Mouse (Mus musculus) large intestine, adult 2 months (tissue): ENCODE measurements around the gene 4930595D18Rik. TPM values are rescaled to one million over a fixed set of nuclear protein-coding genes. Genes with fewer than 3 reads are reported as not detected.

Experiments
- DNase-seq: peaks from one replicate; pipeline ENCODE4 v3.0.0-alpha.2; 2012; ENCODE audit warnings: low read depth, low spot score
- WGBS: fragments of 180-500 bp; shearing (Covaris S2); methylation state at CpG from one replicate; pipeline ENCODE4 v1.1.7; 2018; 5-methylcytosine and 5-hydroxymethylcytosine counted together
- polyA plus RNA-seq: library from polyadenylated mRNA; depleted of rRNA; stranded (reverse); fragments of >200 nt; gene quantifications from 2 replicates; pipeline ENCODE4 v1.2.3, GENCODE M21; 2012; rRNA removed

Gene 4930595D18Rik
- not detected in 2 replicates for polyA plus RNA-seq

- no peak for DNase-seq
- 73% methylated on average over 5 of the region's 5 CpGs for WGBS
Measured at GRCm38 (mm10) chr12:111184476-111184875, at the start of gene 4930595D18Rik. 4930595D18Rik (minus strand) TSS chr12:111184491.

- peak; percentile 16 for DNase-seq
- 73% methylated on average over 4 of the region's 4 CpGs for WGBS
Measured at GRCm38 (mm10) chr12:111233798-111234197, 49.5 kb upstream of the 4930595D18Rik start.

GRCm38 (mm10) chr12:111230793-111231192 is 46.5 kb upstream of the 4930595D18Rik start:
- no peak for DNase-seq
- 89% methylated on average over 2 of the region's 2 CpGs for WGBS

DNA sequence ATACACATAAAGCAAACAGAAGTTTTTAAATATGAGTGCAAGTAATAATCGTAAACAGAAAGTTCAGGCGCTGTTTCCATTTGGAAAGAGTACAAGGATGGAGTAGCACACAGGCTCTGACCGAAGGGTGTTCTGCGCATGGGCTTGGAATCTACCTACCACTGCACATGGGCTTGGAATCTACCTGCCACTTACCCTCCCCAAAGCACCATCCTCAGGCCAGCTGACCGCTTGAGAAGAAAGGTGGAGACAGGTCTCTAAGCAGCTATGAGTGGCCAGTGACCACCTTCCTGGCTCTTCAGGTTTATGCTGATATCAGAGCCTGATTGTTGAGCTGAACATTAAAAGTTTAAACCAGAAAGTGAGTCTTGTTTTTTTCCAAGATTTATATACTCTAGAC is 44.2 kb upstream of the 4930595D18Rik start:
- 91% methylated on average over 5 of the region's 5 CpGs for WGBS

DNA sequence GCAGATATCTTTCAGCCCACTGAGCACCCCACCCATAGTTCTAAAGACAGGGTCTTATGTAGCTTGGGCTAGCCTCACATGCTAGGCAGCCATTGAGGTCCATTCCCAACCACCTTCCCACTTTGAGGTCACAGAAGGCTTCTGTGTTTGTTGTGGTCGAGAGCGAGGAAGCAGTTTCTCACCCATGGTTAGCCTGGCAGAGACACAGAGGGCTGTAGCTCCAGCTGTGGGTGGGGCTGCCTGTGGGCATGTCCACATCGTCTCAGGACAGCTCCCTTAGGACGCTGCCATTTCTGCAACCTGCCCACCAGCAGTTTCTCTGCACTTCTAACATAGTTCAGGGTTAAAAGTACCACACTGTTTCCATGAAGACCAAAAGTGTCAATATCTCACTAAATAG is 43.1 kb upstream of the 4930595D18Rik start:
- 67% methylated on average over 4 of the region's 4 CpGs for WGBS
- no peak for DNase-seq

More for the DNA sequence above, 44.2 kb upstream of the 4930595D18Rik start:
- DNase-seq = no peak

DNA sequence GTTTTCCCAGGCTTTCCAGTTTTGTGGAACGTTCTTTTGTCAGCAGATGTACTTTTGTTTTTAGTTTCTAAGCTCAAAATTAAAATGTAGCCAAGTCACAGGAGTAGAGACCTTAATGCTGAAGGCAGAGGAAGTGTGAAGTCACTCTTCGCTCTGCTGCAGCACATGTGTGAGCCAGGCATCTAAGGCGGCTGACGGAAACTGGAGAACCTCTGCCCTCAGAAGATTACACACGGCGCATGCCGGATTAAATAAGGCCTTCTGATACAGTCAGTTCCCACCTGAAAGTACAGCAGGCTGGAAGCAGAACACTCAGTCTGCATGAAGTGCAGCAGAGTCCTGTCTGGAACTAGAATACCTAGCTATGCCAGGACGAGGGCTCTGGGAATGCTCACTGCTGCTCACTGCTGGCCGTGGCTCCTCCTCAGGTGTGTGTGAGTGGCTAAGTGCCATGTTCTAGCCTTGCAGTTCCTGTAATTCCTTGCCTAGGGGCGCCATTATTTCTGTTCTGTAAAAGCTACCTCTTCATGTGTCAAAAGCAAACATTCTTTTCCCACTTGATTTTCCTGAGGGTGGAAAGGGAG is 41.0 kb upstream of the 4930595D18Rik start:
- DNase-seq = no peak
- 74% methylated on average over 10 of the region's 10 CpGs for WGBS

DNA sequence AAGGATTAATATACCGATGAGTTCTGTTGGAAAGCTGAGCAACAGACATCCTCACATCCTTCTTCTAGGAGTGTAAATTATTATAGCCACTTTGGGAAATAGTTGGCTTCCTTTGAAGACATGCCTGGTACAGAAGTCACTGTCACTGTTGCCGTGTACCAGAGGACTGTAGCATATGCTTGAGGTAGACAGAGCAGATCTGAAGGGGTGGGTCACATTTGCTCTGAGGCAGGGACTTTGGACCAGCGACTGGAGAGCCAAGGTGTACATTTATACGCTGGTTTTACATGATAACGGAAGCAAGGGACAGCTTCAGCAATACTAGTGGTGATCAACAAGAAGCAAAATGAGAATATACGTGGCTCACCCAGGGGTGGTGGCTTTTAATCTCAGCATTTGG is 34.6 kb upstream of the 4930595D18Rik start:
- WGBS = 73% methylated on average over 6 of the region's 6 CpGs

GRCm38 (mm10) chr12:111211729-111212128 is 27.4 kb upstream of the 4930595D18Rik start:
- WGBS = 79% methylated on average over 5 of the region's 5 CpGs
- no peak for DNase-seq

More for the DNA sequence above, 34.6 kb upstream of the 4930595D18Rik start:
- DNase-seq = no peak

- 86% methylated on average over 3 of the region's 3 CpGs for WGBS
- DNase-seq = no peak
Measured at GRCm38 (mm10) chr12:111207641-111208040, 23.4 kb upstream of the 4930595D18Rik start.

DNA sequence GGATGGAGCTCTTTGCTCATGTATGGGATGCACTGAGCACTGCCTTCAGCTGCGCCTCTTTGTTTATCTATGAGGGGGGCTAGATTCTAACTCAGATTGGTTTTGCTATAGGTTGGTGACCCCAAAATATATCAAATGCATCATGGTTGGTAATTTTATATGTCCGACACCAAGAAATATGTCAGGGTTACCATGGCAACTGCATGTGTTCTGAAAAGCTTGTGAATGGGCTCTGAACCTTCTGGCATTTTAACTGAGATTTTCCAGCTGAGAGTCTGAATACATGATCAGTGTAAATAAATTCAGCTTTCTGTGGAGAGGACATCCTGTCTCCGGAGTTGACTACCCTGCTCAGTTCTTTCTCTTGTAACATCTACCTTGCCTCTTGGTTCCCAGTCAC is 19.7 kb upstream of the 4930595D18Rik start:
- DNase-seq = no peak
- 84% methylated on average over 3 of the region's 3 CpGs for WGBS

DNA sequence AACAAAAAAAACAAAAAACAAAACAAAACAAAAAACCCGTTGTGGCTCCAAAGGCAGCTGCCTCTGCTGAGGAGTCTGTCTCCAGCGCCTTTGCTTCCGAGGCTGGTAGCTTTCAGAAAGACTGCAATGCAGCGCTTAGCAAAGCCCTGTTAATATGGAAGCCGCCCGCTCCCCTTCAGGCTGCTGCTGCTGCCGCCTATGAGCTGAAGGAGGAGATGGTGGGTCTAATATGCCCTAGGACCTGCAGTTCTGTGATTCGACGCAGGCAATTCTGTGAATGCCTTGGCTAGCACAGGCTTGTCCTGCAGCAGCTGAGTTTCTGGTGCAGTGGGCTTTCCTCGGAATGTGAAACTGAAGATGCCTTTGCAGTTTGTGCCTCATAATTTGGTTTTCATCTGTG is 18.8 kb upstream of the 4930595D18Rik start:
- WGBS = 87% methylated on average over 10 of the region's 10 CpGs
- DNase-seq = no peak

DNA sequence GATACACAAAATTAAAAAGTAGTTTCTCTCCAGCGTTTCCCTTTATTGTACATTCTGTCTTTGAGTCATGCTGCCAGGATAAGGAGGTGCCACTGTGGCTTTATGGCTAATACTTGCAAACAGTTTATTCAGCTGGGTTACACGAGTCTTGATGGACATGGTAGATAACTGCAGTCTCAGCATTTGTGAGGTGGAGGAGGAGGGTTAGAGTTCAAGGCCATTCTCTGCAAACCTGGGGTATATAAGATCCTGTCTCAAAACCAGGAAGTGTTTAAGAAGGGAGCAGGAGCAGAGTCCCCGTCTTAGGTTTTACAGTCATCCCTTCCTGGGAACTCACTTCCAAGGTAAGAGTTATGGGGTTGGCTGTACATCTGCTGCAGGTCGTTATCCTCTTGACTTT is 12.3 kb upstream of the 4930595D18Rik start:
- 35% methylated on average over 4 of the region's 4 CpGs for WGBS
- DNase-seq = no peak

GRCm38 (mm10) chr12:111193331-111193730 is 9.0 kb upstream of the 4930595D18Rik start:
- WGBS = 73% methylated on average over 9 of the region's 9 CpGs
- no peak for DNase-seq

GRCm38 (mm10) chr12:111192777-111193176 is 8.5 kb upstream of the 4930595D18Rik start:
- WGBS = 71% methylated on average over 6 of the region's 6 CpGs
- DNase-seq = no peak

DNA sequence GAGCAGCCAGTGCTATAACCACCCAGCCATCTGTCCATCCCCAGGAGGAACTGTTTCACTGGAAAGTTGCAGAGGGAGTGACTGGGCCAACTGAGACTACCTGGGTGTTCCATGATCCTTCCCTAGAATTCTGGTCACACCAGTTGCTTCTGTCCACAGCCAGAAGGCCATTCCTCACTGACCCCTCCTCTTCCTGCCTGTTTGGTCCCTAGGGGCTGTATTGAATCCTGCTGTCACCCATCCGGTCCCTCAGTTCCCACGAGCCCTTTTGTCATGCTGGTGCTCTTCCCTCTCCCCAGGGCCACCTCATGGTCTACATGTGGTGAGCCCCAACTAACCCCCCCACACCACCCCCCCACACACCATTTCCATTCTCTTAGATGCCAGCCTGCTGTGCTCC is 6.6 kb upstream of the 4930595D18Rik start:
- 96% methylated on average over 2 of the region's 2 CpGs for WGBS

GRCm38 (mm10) chr12:111190355-111190754 is 6.1 kb upstream of the 4930595D18Rik start:
- WGBS = 88% methylated on average over 5 of the region's 5 CpGs
- DNase-seq = no peak

More for the DNA sequence above, 6.6 kb upstream of the 4930595D18Rik start:
- no peak for DNase-seq

- no peak for DNase-seq
- 42% methylated on average over 4 of the region's 4 CpGs for whole genome bisulfite sequencing
Measured at GRCm38 (mm10) chr12:111188295-111188694, 4.0 kb upstream of the 4930595D18Rik start.

GRCm38 (mm10) chr12:111186986-111187385 is 2.7 kb upstream of the 4930595D18Rik start:
- 82% methylated on average over 3 of the region's 3 CpGs for WGBS

DNA sequence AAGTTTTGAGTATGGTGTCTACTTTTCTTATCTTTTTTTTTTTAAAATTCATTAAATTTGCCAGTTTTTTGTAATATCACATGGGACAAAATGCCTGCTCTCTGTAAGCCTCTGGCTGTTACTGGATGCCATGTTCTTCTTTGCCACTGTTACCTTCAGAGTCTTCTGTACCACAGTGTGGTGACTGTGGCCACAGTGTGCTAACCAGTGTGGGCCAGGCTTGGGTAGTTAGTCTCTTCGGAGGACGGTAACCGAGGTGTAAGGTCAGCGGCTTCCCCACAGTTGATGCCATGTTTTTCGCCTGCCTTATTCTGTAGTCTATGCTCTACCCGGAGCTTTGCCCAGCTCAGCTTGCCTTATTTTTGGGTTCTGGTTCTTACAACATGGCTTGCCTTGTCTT is 1.9 kb downstream of the 4930595D18Rik start:
- 96% methylated on average over 6 of the region's 6 CpGs for WGBS
- DNase-seq = no peak

More at GRCm38 (mm10) chr12:111186986-111187385, 2.7 kb upstream of the 4930595D18Rik start:
- DNase-seq = no peak

GRCm38 (mm10) chr12:111181848-111182247 is 2.4 kb downstream of the 4930595D18Rik start:
- DNase-seq = no peak
- 74% methylated on average over 5 of the region's 5 CpGs for WGBS

DNA sequence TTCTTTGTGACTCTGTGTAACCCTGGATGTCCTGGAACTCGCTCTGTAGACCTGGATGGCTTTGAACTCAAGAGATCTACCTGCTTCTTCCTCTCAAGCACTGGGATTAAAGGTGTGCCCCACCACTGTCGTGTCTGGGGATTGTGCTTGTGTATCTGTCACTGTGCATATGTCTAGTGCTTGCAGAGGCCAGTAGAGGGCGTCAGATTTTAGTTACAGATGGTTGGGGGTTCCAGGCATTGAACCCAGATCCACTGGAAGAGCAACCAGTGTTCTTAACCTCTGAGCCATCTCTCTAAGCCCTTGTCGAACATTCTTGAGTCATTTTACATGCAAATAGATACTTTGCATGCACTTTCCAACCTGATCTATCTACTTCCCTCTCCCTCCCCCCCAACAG is 5.5 kb downstream of the 4930595D18Rik start:
- WGBS = 82% methylated on average over 4 of the region's 4 CpGs
- no peak for DNase-seq

- 78% methylated on average over 4 of the region's 4 CpGs for WGBS
- no peak for DNase-seq
Measured at GRCm38 (mm10) chr12:111168891-111169290, 15.4 kb downstream of the 4930595D18Rik start.
